In genomic region chr11:88381145-88381909, GRCm38 (mm10) we compare ENCODE assay signal across 12 mouse cellular contexts.
DNase-seq lines count a peak whose midpoint lies in the region; ATAC-seq and TF ChIP-seq lines count a peak whose summit lies in the region.
"Had no signal": no experiment of that assay in that cellular context is flagged by ENCODE, and none has a peak within 500 bp of the region (broad histone marks: within the 10 kb centered on the region; RNA-seq: fewer than 3 reads in every experiment).

No protein-coding gene starts in this region.

- peaks cover 44% of the 10 kb centered on the region for H3K4me1 ChIP-seq in hindbrain, embryonic 15.5 days (replicated peaks)

- peak; percentile 95 for DNase-seq in heart, adult 11 months
- no peak for DNase-seq in heart, postnatal 25 days (ENCODE audit: low spot score)
- peak; percentile 68 for DNase-seq in ES-CJ7 (ENCODE audit: low read depth, low spot score)
- peak; percentile 62 for DNase-seq in brain, embryonic 14.5 days (ENCODE audit: low read depth)
- no peak for DNase-seq in layer of hippocampus, adult 11-12 months (ENCODE audit: low spot score)
- no peak for DNase-seq in gastrocnemius, adult 18-20 months (ENCODE audit: low spot score)
- DNase-seq: lung, postnatal 36 days; thymus, postnatal 25 days had no signal

- no peaks in the 10 kb centered on the region for H3K9me3 ChIP-seq in hindbrain, embryonic 15.5 days

- no peak overlapping the region for H3K4me2 ChIP-seq in hindbrain, embryonic 15.5 days

- H3K27me3 ChIP-seq in hindbrain, embryonic 15.5 days = no peaks in the 10 kb centered on the region

- no peak overlapping the region for H3K9ac ChIP-seq in hindbrain, embryonic 15.5 days

- 0 out of 2 replicates have a peak, but pooled peaks cover 4% of the 10 kb centered on the region for H3K36me3 ChIP-seq in hindbrain, embryonic 15.5 days

- H3K27ac ChIP-seq in hindbrain, embryonic 15.5 days (replicated peaks) = peak overlapping the region; percentile 45; the same call in 1 of the 2 replicates
- H3K27ac ChIP-seq: layer of hippocampus, adult 2 months had no signal

- 44% methylated on average over 11 of the region's 14 CpGs for WGBS in hindbrain, embryonic 15.5 days

- intact Hi-C loops in heart, postnatal 25 days (cut with DNase I) = no loop called here

- H3K4me3 ChIP-seq in hindbrain, embryonic 15.5 days = no peak overlapping the region
- H3K4me3 ChIP-seq: layer of hippocampus, adult 2 months had no signal

- no peak for ATAC-seq in hindbrain, embryonic 15.5 days (ENCODE audit: low FRiP score, low read depth)
- ATAC-seq in erythroblast, adult 5-6 weeks (replicated peaks; ENCODE audit: low FRiP score, poor library complexity, severe bottlenecking) = no peak
- ATAC-seq: inflammation-experienced regulatory T-cells, adult 6 months had no signal

- no peak for TF ChIP-seq CTCF in brain, embryonic 14.5 days (IDR thresholded peaks at IDR 0.05; ENCODE audit: borderline replicate concordance, extremely low read depth, insufficient read depth, insufficient read length)

- no peak for TF ChIP-seq POLR2A in brain, embryonic 14.5 days (IDR thresholded peaks at IDR 0.05; ENCODE audit: borderline replicate concordance, extremely low read depth, insufficient read depth, insufficient read length, poor library complexity, severe bottlenecking)

Comparison
In these comparisons a context has a peak if more than half of its experiments do, and no peak if none do; other contexts are left out.
1. DNase-seq: peak in heart, adult 11 months (single experiment), ES-CJ7 (single experiment) and brain, embryonic 14.5 days (single experiment); none in heart, postnatal 25 days (single experiment), layer of hippocampus, adult 11-12 months (single experiment) and gastrocnemius, adult 18-20 months (single experiment).